Mouse (Mus musculus) embryo, embryonic 11.5 days (tissue): ENCODE data around the gene Rnd1.

ENCODE experiments used
- DNase-seq: peaks from one replicate; pipeline ENCODE4 v3.0.0-alpha.2; 2012; ENCODE audit warnings: low read depth, low spot score

Gene Rnd1

DNA sequence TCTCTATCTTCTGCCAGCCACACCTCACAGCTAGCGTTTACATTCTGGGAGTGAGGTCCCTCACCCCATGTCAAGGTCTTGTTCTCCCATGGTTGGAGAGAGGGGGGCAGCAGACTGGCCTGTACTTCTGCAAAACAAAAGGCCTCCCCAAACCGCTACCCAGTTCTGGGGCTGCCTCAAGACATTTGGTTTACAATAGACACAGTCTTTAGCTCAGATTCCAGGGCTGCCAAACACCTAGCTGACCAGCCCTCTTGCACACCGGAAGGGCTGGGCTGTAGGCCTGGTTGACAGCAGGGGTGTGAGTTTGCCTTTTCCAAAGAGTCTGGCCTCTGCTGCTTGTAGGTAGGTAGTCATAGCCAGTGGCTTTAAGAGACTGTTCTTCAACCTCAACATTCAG is 40.1 kb downstream of the Rnd1 start:
- no peak for DNase-seq

DNA sequence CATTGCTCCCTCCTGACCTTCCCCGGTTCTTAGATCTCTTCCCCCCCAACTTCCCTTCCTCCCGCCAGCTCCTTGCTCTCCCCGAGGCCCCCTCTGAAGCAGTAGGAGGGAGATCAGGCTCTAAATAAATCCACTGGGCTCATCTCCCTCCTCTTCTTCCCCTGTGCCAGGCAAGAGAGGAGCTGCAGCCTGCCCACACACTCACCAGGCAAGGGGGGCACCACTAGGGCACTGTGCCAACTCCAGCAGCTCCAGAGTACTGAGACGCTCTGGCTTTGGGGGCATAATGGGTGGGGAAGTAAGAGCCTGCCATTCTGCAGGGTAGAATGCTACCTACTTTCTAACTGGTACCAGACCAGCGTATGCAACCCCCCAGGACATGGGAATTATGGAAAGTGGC is 40.7 kb downstream of the Rnd1 start:
- DNase-seq: no peak

DNA sequence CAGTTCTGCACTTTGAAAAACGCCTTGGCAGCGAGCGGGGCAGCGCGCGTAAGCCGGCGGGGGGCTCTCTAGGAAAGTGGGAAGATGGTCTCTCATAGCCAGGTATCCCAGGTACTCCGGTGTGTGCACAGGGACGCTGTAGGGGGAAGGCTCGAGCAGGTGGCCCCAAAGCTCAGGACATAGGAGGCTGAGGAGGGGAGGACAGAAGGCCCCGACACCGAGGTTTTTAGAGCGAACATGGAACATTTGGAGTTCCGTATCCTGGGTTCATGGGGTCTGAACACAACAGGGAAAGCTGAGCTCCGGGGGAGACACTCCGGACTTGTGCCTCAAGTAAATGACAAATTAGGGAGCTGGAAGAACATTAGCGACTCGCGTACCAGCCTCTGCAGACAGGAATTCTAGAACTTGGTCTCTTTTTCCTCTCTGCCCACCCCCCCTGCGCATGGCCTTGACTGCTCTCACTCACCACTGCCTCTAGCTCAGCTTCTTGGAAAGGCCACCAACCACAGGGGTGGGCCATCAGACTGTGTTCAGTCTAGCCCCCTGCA is 41.9 kb downstream of the Rnd1 start:
- no peak for DNase-seq

GRCm38 (mm10) chr15:98634541-98635081 is 42.6 kb downstream of the Rnd1 start:
- DNase-seq: peak; percentile 65

DNA sequence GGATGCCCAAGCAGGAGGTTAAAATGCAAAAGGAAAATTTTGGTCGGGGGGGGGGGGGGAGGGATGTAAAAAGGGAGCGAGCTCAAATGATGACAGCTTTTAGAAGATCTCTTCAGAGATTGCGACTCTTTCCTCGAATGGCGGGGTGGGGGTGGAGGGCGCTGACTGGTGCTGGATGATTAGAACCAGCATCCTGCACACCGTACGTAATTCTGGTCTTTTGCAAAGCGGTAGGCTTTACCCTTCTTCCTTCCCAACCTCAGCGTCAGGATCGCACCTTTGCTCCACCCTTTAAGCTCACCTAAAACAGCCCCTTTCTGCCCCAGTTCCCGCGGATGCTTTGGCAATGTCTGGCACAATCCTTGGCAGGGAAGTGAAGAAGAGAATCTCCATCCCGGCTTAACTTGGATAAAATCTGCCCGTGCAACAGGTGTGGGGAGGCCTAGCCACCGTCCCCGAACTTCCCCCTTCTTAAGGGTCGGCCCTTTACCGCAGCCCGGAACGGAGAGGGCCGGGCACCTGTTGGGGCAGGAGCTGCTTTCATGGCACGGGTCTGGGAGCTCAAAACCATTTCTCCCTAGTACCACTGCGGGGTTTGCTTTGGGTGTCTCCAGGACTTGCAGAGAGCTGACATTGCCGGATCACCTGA is 43.3 kb downstream of the Rnd1 start:
- DNase-seq: no peak

GRCm38 (mm10) chr15:98632921-98633320 is 44.3 kb downstream of the Rnd1 start:
- DNase-seq: no peak

GRCm38 (mm10) chr15:98632107-98632744 is 45.0 kb downstream of the Rnd1 start:
- DNase-seq: no peak

DNA sequence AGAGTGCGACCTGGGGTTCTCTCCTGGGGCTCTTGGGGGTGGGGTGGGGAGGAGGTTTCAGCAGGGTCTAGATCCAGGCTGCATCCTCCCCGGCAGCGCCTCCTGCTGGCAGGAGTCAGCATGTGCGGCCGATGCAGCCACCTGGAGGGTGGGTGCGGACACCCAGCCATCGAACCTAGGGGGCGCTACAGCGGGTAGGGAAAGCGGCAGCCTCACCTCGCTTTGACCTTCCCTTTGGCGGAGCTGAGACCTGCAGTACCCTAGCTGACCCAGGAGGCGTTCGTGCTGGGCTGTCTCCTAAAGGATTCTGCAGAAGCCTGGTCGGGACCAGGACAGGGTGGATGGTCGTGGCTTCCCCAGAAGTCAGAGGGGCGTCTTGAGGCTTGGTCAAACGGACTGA is 45.8 kb downstream of the Rnd1 start:
- no peak for DNase-seq

DNA sequence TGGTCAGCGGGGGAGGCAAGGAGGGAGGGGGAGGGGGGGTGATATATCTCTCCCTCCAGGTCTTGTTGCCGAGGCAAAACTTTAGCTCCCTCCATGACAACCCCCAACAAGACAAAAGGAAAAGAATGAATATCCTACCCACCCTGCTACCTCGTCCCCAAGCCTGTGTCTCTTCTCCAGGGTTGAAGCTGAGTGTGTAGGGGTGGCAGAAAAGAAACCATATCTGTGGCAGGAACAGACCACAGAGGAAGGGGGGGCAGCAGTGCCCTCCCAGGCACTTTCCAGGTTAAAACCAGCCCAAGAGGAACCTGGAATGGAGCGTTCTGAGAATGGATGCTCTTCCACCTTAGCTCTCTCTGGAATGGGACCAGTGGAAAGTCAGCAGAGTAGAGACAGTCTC is 46.7 kb downstream of the Rnd1 start, which contains the start of gene Cacnb3:
Cacnb3 (plus strand) TSS at position 301 of the 400 bp plus-strand sequence.
- no peak for DNase-seq

GRCm38 (mm10) chr15:98629464-98629863 is 47.8 kb downstream of the Rnd1 start:
- DNase-seq: no peak

DNA sequence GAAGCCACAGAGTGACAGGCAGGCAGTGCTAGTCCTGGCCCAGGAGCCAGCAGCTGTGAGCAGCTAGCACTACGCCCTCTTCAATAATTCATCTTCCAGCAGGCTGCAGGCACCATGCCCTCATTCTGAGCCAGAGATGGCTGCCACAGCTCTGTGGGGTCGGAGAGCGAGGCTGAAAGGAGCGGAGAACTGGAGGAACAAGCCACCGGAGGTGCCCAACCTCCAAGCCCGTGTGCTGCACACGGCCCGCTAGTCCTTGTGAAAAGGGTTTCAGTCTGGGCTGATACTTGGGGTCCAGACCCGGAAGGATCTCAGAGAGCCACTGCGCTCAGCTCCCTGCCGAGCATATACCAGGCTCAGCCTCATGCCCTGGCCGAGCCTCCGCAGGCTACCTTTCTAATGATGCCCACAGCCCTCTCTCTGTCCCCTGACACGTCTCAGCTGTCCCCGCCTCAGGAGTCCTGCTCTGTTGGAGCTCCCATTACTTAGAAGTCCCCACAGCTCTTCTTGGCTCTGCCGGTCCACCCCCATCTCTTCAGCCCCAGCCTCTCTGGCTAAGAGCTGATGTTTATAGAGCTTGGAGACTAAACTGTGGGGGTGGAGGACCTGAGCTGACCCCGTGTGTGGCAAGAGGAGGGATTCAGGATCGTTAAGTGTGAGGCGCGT is 48.5 kb downstream of the Rnd1 start:
- no peak for DNase-seq

- no peak for DNase-seq
These were observed 50.6 kb downstream of the Rnd1 start for GRCm38 (mm10) chr15:98626487-98627212.

DNA sequence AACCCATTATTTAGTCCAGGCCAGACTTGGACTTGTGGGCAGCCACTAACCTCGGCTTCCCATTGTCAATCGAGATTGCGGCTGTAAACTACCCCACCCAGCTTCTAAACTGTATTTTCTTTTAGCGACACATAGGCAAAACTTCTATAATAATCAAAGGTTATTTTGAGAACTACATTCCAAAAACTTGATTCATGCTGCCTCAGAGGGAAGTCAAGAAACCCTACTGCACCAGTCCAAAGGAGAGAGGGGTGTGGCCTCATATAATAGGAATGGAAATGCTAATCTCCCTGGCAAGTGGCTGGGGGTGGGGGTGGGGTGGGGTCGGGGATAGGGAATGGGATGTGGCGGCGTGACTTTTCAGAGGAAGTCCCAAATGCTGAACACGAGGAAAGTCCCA is 51.2 kb downstream of the Rnd1 start:
- DNase-seq: no peak

DNA sequence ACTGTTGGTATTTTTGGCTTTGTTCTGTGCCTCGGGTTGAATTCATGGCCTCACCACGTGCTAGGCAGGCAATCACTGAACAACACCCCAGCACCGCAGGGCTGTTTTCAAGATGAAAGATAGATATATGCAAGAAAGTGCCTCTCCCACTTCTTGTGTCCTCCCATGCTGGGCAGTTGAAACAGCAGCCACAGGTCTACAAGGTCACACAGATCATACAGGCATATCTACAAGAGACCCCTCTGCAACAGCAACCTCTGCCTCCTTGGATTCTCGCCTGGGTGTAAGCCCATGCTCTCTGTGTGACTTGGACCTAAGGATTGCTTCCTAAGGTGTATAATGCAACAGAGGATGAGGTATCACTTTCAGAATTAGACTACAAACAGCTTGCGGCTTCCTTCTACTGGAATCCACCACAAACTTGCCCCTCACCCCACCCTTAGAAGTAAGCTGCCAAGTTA is 53.9 kb downstream of the Rnd1 start:
- no peak for DNase-seq

GRCm38 (mm10) chr15:98622721-98623120 is 54.5 kb downstream of the Rnd1 start:
- no peak for DNase-seq

DNA sequence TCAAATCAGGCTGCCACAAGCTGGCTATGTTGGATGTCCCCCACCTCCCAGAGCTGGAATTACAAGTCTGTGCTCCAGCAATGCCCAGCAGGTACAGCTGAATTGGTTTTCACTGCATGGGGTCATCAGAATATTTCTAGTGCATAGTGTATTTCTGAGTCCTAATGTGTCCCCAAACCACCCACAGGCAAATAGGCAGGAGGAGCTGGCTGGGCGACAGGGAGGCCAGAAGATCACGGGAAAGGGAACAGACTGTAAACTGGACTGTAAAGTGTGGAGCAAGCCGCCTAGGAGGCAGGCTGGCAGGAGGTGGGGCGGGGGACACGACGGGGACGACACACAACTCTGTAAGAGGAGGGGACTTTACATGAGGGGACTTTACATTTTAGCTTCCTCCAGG is 55.1 kb downstream of the Rnd1 start:
- DNase-seq: no peak

- DNase-seq: peak; percentile 81
These were observed 60.1 kb downstream of the Rnd1 start for GRCm38 (mm10) chr15:98617176-98617537.

GRCm38 (mm10) chr15:98616362-98617175 is 60.7 kb downstream of the Rnd1 start:
- no peak for DNase-seq

GRCm38 (mm10) chr15:98615751-98616150 is 61.5 kb downstream of the Rnd1 start:
- no peak for DNase-seq

GRCm38 (mm10) chr15:98614971-98615370 is 62.3 kb downstream of the Rnd1 start:
- no peak for DNase-seq

GRCm38 (mm10) chr15:98614551-98614950 is 62.7 kb downstream of the Rnd1 start:
- no peak for DNase-seq
